Mouse (Mus musculus) G1E-ER4 (cell line): Measurements from ENCODE around the gene Nxpe3. TPM values are rescaled to one million over a fixed set of nuclear protein-coding genes. Genes with fewer than 3 reads are reported as not detected.

Experiments used
- GATA1 ChIP-seq: IDR thresholded peaks from one replicate; pipeline ENCODE4 v1.8.0; 2012; ENCODE audit warnings: low read length, inconsistent platforms
- polyA plus RNA-seq: library from polyadenylated mRNA; stranded (reverse); fragments of >175 nt; gene quantifications from 2 replicates; pipeline ENCODE4 v1.2.3, GENCODE M21; 2012

The Nxpe3 gene
- polyA plus RNA-seq, 1 experiment = 0.36 TPM

DNA sequence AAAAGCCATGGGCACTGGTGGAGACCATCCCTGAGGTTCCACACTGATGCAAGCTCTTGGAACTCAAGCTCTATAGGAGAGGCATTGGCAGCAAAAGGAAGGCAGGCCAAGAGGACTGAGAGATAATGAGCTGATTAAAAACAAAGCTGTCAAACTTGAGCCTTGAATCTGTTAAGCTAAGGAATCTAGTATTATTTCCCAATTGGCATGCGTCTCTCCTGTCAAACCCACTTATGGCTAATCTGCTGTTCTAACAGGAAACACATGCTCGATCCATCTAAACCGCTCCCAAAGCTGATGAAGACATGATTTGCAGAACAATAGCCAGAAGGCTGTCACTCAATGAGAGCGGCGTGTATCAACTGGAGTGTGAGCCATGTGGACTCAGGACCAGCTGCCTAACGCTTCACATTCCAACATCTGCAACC lies 87.6 kb downstream of the Nxpe3 start:
- TF ChIP-seq GATA1 = no peak

DNA sequence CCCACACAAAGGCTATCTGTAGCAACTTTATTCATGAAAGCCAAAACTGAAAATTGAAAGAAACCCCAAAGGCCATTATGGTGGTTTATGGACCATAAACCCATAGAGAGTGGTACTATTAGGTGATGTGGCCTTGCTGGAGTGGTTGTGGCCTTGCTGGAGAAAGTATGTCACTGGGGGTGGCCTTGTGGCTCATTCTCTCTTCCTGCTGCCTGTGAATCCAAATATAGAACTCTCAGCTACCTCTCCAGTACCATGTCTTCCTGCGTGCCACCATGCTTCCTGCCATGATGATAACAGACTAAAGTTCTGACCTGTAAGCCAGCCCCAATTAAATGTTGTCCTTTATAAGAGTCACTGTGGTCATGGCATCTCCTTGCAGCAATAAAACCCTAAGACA lies 90.3 kb downstream of the Nxpe3 start:
- no peak for TF ChIP-seq GATA1

DNA sequence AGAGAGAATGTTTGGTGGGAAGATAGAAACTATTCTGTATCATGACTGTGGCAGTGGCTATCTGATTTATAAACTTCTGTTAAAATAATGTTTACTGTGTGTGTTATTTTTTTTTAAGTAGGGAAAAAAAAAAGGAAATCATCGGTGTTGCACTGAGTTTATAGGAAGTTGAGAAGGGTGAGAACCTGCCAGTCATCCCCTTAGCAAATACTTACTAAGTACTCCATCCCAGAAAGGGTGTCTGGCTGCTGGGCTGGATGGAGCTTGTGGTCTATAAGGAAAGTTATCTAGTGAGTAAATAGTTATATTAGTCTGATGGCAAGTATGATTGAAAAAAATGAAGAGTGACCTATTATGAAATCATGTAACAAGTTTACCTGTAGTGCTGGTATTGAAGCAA lies 93.5 kb downstream of the Nxpe3 start:
- no peak for TF ChIP-seq GATA1

GRCm38 (mm10) chr16:55798845-55799244 lies 96.2 kb downstream of the Nxpe3 start:
- TF ChIP-seq GATA1 = no peak

DNA sequence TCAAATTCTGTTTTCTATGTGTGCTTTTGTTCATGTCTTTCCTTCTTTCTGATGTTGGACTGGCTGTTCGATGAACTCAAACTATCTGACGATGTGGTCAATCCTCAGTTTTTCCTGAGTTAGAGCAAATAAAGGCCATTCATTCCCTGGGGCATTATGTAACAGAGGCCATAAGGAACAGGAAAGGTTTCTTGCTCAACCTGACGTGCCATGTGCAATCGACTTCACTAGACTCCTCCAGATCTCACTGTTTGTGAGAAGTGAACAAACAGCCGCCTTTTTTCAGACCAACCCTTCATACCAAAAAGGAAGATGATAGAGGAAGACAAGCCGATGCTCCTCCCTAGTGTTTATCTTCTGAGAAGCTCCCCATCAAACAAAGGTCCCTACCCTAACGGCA lies 104.8 kb downstream of the Nxpe3 start:
- no peak for TF ChIP-seq GATA1

Other genes starting within 250 kb of the Nxpe3 start
- gene Nfkbiz, start 56.4 kb downstream of the Nxpe3 start, polyA plus RNA-seq = 0.32 and 0.41 TPM in 2 replicates
- gene Cep97, start 39.6 kb upstream of the Nxpe3 start, polyA plus RNA-seq = 4.9 and 8.0 TPM in 2 replicates
- 47.2 and 97.6 TPM in 2 replicates for gene Rpl24, start 71.0 kb upstream of the Nxpe3 start, polyA plus RNA-seq
- gene Zbtb11, start 78.6 kb upstream of the Nxpe3 start, polyA plus RNA-seq = 3.8 and 5.3 TPM in 2 replicates
- 47.3 and 79.0 TPM in 2 replicates for gene Pcnp, start 134.5 kb upstream of the Nxpe3 start, polyA plus RNA-seq
- 10.1 and 14.2 TPM in 2 replicates for gene Trmt10c, start 142.5 kb upstream of the Nxpe3 start, polyA plus RNA-seq
- gene Senp7, start 153.1 kb upstream of the Nxpe3 start, polyA plus RNA-seq = 21.8 and 31.5 TPM in 2 replicates